Mouse (Mus musculus): Measurements from ENCODE around the gene Tmprss13. TPM values are rescaled to one million over a fixed set of nuclear protein-coding genes. Genes with fewer than 3 reads are reported as not detected.

Gene Tmprss13
- polyA plus RNA-seq, 1 experiment, result 1.2 TPM

DNA sequence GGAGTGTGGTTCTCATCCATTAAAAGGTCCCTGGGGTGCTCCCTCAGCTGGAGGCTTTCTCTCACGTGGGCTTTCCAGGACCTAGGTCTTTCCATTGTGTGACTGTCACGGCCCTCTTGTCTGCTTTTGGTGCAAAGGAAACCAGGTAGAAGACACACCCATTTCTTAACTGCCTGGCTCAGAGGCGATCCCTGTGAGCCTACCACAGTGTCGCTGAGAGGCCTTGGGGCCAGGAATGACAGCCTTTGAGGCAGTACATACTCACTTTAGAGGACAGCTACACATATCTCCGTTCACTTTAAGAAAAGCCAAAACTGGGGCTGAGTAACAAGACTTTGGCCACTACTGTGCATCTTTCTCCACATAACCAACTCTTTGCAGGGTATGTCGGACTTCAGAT is 29.7 kb downstream of the Tmprss13 start:
- H3K4me3 ChIP-seq (ENCODE audit: control insufficient read depth, insufficient read depth, low read length), result no peak overlapping the region
- no peak for DNase-seq
- H3K36me3 ChIP-seq (ENCODE audit: control insufficient read depth, insufficient read depth, low read length), result no peaks in the 10 kb centered on the region
- H3K27me3 ChIP-seq (ENCODE audit: control insufficient read depth, insufficient read depth, low read length), result no peaks in the 10 kb centered on the region
- no peak overlapping the region for H3K27ac ChIP-seq (ENCODE audit: control insufficient read depth, insufficient read depth, low read length)
- no peak for TF ChIP-seq CTCF (IDR thresholded peaks at IDR 0.05; ENCODE audit: borderline replicate concordance, control insufficient read depth, extremely low read depth, insufficient read depth, low read length, poor library complexity)
- TF ChIP-seq POLR2A (IDR thresholded peaks at IDR 0.05; ENCODE audit: control insufficient read depth, extremely low read depth, insufficient read depth, low read length, poor library complexity), result no peak
- no peaks in the 10 kb centered on the region for H3K4me1 ChIP-seq (replicated peaks; ENCODE audit: control insufficient read depth, insufficient read depth, low read length)
- WGBS, result 88% methylated on average over 6 of the region's 6 CpGs

DNA sequence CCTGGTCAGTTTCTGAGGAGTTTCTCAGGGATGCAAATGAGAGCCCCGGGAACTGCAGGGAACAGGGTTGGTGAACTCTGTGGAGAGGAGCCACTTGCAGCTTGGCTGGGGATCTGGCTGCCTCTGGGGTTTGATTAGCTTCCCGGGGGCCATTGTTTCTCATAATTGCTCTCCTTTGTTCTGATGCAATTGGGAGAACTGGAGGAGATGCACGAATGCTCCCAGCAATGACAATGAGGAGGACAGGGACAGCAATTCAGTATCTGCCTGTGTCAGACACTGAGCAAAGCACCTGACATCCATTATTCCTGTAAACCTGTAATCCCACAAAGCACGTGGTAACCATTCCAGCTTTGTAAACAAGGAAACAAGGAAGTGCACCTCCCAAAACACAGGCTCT is 30.3 kb downstream of the Tmprss13 start:
- TF ChIP-seq CTCF (IDR thresholded peaks at IDR 0.05; ENCODE audit: borderline replicate concordance, control insufficient read depth, extremely low read depth, insufficient read depth, low read length, poor library complexity) (no peak), POLR2A (IDR thresholded peaks at IDR 0.05; ENCODE audit: control insufficient read depth, extremely low read depth, insufficient read depth, low read length, poor library complexity) (no peak)
- Histone ChIP-seq H3K4me3 (ENCODE audit: control insufficient read depth, insufficient read depth, low read length) (no peak overlapping the region), H3K4me1 (replicated peaks; ENCODE audit: control insufficient read depth, insufficient read depth, low read length) (no peaks in the 10 kb centered on the region), H3K27me3 (ENCODE audit: control insufficient read depth, insufficient read depth, low read length) (no peaks in the 10 kb centered on the region), H3K36me3 (ENCODE audit: control insufficient read depth, insufficient read depth, low read length) (no peaks in the 10 kb centered on the region), H3K27ac (ENCODE audit: control insufficient read depth, insufficient read depth, low read length) (no peak overlapping the region)
- WGBS, result 74% methylated on average over 4 of the region's 4 CpGs
- no peak for DNase-seq

DNA sequence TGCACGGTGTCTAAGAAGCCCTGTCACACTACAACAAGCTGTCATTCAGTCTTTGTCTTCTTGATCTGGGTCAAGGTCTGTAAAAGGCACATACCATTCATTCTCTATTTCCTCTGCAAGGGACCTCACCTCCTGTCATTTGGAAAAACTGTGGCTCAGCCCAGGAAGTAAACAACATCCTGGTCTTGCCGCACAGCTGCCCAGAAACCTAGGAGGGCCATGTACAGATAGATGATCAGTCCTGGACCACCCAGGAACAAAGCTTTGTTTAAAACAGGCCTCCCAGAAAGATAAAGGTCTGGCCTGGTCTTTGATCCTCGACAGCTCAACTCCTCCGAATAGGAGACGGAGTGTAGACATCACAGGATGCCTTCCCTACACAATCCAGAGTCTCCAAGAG is 31.0 kb downstream of the Tmprss13 start:
- DNase-seq, result no peak
- 86% methylated on average over 5 of the region's 5 CpGs for WGBS
- no peak overlapping the region for H3K27ac ChIP-seq (ENCODE audit: control insufficient read depth, insufficient read depth, low read length)
- TF ChIP-seq POLR2A (IDR thresholded peaks at IDR 0.05; ENCODE audit: control insufficient read depth, extremely low read depth, insufficient read depth, low read length, poor library complexity), result no peak
- no peak for TF ChIP-seq CTCF (IDR thresholded peaks at IDR 0.05; ENCODE audit: borderline replicate concordance, control insufficient read depth, extremely low read depth, insufficient read depth, low read length, poor library complexity)
- no peaks in the 10 kb centered on the region for H3K27me3 ChIP-seq (ENCODE audit: control insufficient read depth, insufficient read depth, low read length)
- no peak overlapping the region for H3K4me3 ChIP-seq (ENCODE audit: control insufficient read depth, insufficient read depth, low read length)
- H3K4me1 ChIP-seq (replicated peaks; ENCODE audit: control insufficient read depth, insufficient read depth, low read length), result no peaks in the 10 kb centered on the region
- H3K36me3 ChIP-seq (ENCODE audit: control insufficient read depth, insufficient read depth, low read length), result no peaks in the 10 kb centered on the region

DNA sequence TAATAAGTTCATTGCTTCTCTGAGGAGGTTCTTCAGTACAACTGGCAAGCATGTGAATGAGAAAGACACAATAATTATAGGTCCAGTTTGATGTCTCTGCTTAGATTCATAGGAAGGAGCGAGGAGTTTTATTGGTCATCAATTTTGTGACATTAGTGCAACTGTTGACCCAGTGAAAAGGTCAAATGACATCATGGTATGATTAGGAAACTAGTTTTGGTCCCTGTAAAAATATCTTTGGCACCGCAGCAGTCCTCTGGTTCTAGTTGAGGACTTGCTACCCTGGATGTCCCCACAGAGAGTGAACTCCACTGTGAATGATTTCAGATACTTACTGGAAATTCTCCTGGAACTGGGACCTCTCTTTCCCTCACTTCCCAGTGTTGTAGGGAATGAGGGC is 36.3 kb downstream of the Tmprss13 start:
- no peak for TF ChIP-seq CTCF (IDR thresholded peaks at IDR 0.05; ENCODE audit: borderline replicate concordance, control insufficient read depth, extremely low read depth, insufficient read depth, low read length, poor library complexity)
- TF ChIP-seq POLR2A (IDR thresholded peaks at IDR 0.05; ENCODE audit: control insufficient read depth, extremely low read depth, insufficient read depth, low read length, poor library complexity), result no peak
- Histone ChIP-seq H3K4me1 (replicated peaks; ENCODE audit: control insufficient read depth, insufficient read depth, low read length) (no peaks in the 10 kb centered on the region), H3K27ac (ENCODE audit: control insufficient read depth, insufficient read depth, low read length) (no peak overlapping the region), H3K27me3 (ENCODE audit: control insufficient read depth, insufficient read depth, low read length) (no peaks in the 10 kb centered on the region), H3K4me3 (ENCODE audit: control insufficient read depth, insufficient read depth, low read length) (no peak overlapping the region), H3K36me3 (ENCODE audit: control insufficient read depth, insufficient read depth, low read length) (no peaks in the 10 kb centered on the region)
- no peak for DNase-seq
- 92% methylated on average over 2 of the region's 2 CpGs for WGBS

DNA sequence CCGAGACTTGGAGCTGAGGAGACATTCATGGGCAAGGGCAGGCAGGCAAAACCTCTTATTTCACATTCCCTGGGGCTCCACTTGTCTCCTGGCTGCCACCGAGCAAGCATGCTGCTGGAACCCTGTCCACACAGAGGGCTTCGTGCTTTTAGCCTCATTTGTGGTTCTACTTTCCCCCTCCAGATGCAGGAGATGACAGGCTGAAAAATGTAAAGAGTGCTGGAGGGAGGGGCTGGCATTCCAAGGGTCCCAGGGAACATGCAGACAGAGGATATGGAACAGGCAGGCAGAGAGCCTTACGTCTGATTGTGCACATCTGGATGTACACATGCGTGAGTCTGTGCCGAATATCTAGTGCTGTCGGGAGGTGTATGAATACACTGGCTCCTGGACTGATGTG is 39.5 kb downstream of the Tmprss13 start:
- TF ChIP-seq POLR2A (IDR thresholded peaks at IDR 0.05; ENCODE audit: control insufficient read depth, extremely low read depth, insufficient read depth, low read length, poor library complexity) (no peak), CTCF (IDR thresholded peaks at IDR 0.05; ENCODE audit: borderline replicate concordance, control insufficient read depth, extremely low read depth, insufficient read depth, low read length, poor library complexity) (no peak)
- no peaks in the 10 kb centered on the region for H3K4me1 ChIP-seq (replicated peaks; ENCODE audit: control insufficient read depth, insufficient read depth, low read length)
- 89% methylated on average over 7 of the region's 7 CpGs for WGBS
- H3K4me3 ChIP-seq (ENCODE audit: control insufficient read depth, insufficient read depth, low read length), result no peak overlapping the region
- no peaks in the 10 kb centered on the region for H3K27me3 ChIP-seq (ENCODE audit: control insufficient read depth, insufficient read depth, low read length)
- H3K36me3 ChIP-seq (ENCODE audit: control insufficient read depth, insufficient read depth, low read length), result no peaks in the 10 kb centered on the region
- DNase-seq, result no peak
- H3K27ac ChIP-seq (ENCODE audit: control insufficient read depth, insufficient read depth, low read length), result no peak overlapping the region

DNA sequence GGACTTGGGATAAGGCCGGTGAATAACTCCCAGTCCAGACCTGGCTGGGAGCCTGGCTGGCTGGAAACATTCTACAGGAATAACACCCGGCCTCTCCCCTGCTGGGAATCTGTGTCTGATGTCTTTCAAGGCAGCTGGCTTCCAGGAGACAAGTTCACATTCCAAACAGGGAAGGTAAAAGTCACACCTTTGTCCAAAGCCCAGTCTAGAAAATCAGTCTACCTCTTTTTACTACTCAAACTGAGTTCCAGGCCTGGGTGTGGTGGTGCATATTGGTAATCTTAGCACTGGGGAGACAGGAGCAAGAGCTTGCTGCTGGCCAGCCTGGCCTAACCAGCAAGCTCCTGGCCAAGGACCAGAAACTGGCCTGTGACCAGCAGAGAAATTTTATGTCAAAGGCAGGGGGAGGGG is 43.2 kb downstream of the Tmprss13 start:
- H3K36me3 ChIP-seq (ENCODE audit: control insufficient read depth, insufficient read depth, low read length), result no peaks in the 10 kb centered on the region
- DNase-seq, result no peak
- H3K4me1 ChIP-seq (replicated peaks; ENCODE audit: control insufficient read depth, insufficient read depth, low read length), result no peaks in the 10 kb centered on the region
- 98% methylated on average over 2 of the region's 2 CpGs for WGBS
- H3K27ac ChIP-seq (ENCODE audit: control insufficient read depth, insufficient read depth, low read length), result no peak overlapping the region
- TF ChIP-seq CTCF (IDR thresholded peaks at IDR 0.05; ENCODE audit: borderline replicate concordance, control insufficient read depth, extremely low read depth, insufficient read depth, low read length, poor library complexity), result no peak
- no peak for TF ChIP-seq POLR2A (IDR thresholded peaks at IDR 0.05; ENCODE audit: control insufficient read depth, extremely low read depth, insufficient read depth, low read length, poor library complexity)
- no peak overlapping the region for H3K4me3 ChIP-seq (ENCODE audit: control insufficient read depth, insufficient read depth, low read length)
- no peaks in the 10 kb centered on the region for H3K27me3 ChIP-seq (ENCODE audit: control insufficient read depth, insufficient read depth, low read length)

DNA sequence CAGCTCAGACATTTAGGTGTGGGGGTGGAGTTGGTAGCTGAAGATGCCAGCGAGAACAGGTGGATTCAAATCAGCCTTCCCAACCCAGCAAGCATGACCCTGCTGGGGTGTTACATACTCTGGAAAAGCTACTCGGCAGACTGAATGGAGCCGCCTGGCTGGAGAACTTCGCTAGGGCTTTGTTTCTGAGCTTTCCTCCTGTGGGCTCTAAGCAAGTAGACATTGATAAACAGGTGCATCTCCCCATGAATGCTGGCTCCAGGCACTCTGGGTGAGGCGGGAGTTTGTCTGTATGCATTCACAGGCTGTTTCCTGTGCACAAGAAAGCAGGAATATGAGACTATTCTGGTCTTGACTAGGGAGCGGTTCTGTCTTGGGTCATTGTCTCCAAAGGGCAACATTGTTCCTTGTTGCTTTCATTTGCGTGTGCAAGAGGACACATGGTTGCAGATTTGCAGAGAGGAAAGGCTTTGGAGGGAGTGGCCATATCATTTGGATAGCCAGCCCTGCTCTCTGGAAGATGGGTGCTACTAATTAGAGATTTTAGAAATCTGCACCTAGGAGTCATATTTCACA is 44.8 kb downstream of the Tmprss13 start:
- 84% methylated on average over 7 of the region's 7 CpGs for WGBS
- Histone ChIP-seq H3K27me3 (ENCODE audit: control insufficient read depth, insufficient read depth, low read length) (no peaks in the 10 kb centered on the region; the same call in 1 of the 2 replicates), H3K27ac (ENCODE audit: control insufficient read depth, insufficient read depth, low read length) (no peak overlapping the region), H3K4me1 (replicated peaks; ENCODE audit: control insufficient read depth, insufficient read depth, low read length) (no peaks in the 10 kb centered on the region), H3K36me3 (ENCODE audit: control insufficient read depth, insufficient read depth, low read length) (no peaks in the 10 kb centered on the region), H3K4me3 (ENCODE audit: control insufficient read depth, insufficient read depth, low read length) (no peak overlapping the region)
- DNase-seq, result no peak
- TF ChIP-seq CTCF (IDR thresholded peaks at IDR 0.05; ENCODE audit: borderline replicate concordance, control insufficient read depth, extremely low read depth, insufficient read depth, low read length, poor library complexity) (no peak), POLR2A (IDR thresholded peaks at IDR 0.05; ENCODE audit: control insufficient read depth, extremely low read depth, insufficient read depth, low read length, poor library complexity) (no peak)

All from thymus, adult 2 months (tissue).